Mouse (Mus musculus) layer of hippocampus, postnatal 25 days (tissue): Measurements from ENCODE around the gene Hmg20a. TPM values are rescaled to one million over a fixed set of nuclear protein-coding genes. Genes with fewer than 3 reads are reported as not detected.
A peak's percentile ranks its signal among the peaks of the same experiment; 100 is the strongest.

Experiments
- DNase-seq, 2 experiments: peaks; one replicate each; pipeline ENCODE4 v3.0.0; 2022; ENCODE audit warnings: mixed read lengths in 2 of 2, low spot score in 1 of 2; ENCODE audit errors: extremely low spot score in 1 of 2
- total RNA-seq, 2 experiments: library from RNA; stranded (reverse); gene quantifications; 2 replicates each; pipeline ENCODE4 v1.2.3; 2021

The Hmg20a gene
- total RNA-seq, 2 experiments from 2014 or later = 70.3 to 71.2 TPM

- no peak for DNase-seq
These were observed 76.7 kb downstream of the Hmg20a start for GRCm38 (mm10) chr9:56495088-56495487.

DNA sequence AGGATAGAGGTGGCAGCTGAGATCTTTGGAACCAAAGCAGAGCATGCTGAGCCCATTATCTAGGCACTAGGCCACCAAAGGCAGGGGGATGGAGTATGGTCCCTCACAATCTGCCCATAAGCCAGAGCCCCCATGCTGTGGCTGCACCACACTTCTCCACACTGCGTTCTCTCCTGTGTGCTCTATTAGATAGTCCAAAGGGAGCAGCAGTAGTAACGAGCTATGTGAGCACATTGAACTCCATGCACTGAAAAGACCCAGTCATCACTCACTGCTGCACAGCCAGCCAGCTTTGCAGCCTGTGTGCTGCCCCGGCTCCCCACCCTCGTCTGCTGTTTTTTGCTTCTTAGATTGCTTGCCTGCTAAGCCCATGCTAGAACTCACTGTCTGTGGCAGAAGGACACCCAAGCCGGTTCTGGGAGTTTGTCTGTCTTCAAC, 77.4 kb downstream of the Hmg20a start:
- DNase-seq = no peak

DNA sequence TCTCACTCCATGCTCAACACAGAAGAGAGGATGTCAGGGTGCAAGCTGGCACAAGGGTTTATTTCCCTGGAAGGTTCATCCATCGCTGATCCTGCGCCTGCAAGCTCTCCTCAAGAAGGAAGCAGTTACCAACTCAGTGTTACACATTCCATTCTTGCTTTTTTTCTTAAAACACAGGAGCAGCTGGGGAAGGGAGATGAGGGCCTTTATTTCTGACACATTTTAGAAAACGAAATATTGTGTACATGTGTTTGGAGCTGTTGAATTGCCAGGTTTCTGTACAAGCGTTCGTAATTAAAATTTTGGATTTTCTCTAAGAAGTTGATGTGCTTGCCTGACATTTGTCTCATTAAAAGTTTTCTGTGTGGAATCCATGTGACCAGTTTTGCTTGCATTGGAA, 78.2 kb downstream of the Hmg20a start:
- no peak for DNase-seq

DNA sequence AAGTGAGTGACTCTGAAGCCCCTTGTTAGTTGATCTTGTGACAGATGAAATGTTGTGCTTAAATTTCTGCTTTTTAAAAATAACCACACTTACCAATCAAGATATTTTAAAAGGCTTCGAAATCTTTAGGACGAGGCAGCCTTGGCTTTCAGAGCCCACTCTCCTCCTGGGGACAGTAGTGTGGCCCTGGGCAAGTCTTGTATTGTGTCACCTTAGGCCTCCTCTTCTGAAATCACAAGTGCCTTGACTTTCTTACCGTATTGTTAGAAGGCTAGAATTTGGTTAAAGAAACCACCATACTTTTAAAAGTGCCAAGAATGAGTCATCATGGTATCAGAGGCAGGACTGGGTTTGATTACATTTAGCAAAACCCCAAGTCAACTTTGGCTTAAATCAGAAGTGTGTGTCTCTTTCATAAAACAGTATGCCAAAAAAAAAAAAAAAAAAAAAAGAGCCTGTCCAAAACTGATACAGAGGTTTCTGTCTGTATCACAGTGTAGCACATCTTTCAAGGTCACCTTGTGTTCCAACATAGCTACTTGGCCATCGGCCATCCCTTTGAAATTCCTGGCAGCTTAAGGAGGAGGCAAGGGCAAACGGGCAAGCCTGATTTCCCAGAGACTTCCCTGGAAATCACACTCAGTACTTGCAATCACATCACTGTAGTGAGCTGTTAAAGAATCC, 78.9 kb downstream of the Hmg20a start:
- DNase-seq = no peak

DNA sequence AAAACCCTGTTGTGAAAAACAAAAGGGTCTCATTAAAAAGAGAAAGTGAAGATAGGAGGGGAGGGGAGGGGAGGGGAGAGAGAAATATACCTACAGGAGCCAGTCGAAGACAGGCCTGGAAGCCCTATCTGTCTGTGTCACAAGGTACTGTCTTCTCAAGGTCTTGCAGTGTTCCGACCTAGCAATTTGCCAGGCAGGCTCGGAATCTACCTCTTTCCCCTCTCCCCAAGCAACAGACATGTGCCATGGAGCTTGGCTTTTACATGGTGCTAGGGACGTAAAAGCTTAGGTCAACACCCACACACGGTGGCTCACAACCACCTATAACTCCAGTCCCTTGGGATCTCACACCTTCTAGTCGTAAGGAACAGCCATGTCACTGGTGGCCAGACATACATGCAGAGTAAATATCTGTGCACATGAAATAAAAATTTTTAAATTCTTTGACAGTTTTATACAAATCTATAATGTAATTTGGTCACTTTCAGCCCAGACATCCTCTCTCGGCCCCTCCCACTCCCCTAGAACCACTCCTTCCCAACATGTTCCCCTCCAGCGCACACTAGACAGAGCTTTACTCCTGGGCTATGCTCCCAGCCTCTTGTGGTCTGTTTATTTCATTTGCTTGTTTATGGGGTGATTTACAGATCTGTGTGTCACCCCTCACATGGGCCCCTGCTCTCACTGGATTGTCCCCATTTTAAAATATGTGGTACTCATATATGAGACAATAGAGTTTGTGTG, 81.1 kb downstream of the Hmg20a start:
- DNase-seq = no peak

DNA sequence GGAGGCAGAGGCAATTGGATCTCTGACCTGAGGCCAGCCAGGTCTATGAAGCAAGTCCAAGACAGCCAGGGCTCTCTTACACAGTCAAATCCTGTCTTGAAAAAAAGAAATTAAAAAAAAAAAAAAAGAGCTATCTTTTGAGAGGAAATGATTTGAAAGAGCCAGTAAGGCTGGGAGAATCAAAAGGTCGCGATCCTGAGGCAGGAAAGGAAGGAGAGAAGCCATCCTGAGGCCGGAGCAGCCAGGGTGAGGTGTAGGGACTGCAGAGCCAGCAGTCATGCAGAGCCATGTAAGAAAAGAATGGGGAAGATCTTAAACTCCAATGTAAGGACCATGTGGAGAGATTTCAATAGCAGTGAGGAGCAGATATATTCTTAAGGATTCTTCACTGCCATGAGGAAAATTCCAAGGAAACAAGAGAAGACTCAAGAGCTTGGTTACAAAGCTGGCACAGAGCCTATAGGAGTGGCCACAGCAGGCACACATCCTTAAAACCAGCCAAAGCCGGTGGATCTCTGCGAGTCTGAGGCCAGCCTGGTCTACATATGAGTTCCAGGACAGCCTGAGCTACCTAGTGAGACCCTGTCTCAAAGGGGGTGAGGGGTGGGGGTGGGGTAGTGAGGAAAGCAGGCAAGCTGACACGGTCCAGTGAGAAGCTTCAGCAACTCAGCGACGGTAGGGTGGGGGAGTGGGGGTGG, 82.6 kb downstream of the Hmg20a start:
- no peak for DNase-seq

DNA sequence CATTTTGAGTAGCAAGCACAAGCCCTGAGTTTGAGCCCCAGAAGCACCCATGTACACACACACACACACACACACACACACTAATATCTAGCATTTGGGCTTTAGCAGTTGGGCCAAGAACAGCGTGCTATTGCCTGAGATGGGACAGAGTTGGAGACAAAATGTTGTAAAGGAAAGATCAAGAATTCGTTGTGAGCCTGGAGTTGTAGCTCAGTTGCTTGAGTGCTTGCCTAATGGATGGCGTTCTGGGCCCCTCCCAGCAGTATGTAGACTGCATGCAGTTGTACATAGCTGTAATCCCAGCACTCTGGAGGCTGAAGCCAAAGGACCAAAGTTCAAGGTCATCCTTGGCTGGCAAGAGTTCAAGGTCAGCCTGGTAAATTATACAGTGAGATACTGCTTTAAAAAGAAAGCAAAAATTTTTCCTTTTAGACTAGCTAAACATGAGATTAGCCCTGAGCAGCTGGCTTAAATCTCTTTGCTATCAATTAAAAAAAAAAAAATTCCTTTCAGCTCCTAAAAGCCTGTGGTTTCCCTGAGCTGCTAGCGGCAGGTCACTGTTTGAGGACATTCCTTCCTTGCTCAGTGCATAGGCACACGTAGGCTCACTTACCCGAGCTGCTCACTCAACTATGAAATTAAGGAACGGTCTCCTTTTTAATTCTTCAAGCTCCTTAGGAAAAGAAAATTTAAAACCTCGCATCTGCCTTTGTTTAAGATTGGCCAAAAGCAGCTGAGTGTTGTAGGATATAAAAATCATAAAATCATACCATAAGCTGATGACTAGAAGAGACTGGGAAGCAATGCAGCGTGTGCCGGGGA, 83.5 kb downstream of the Hmg20a start:
- no peak for DNase-seq

GRCm38 (mm10) chr9:56502543-56502971, 84.1 kb downstream of the Hmg20a start:
- DNase-seq = no peak

DNA sequence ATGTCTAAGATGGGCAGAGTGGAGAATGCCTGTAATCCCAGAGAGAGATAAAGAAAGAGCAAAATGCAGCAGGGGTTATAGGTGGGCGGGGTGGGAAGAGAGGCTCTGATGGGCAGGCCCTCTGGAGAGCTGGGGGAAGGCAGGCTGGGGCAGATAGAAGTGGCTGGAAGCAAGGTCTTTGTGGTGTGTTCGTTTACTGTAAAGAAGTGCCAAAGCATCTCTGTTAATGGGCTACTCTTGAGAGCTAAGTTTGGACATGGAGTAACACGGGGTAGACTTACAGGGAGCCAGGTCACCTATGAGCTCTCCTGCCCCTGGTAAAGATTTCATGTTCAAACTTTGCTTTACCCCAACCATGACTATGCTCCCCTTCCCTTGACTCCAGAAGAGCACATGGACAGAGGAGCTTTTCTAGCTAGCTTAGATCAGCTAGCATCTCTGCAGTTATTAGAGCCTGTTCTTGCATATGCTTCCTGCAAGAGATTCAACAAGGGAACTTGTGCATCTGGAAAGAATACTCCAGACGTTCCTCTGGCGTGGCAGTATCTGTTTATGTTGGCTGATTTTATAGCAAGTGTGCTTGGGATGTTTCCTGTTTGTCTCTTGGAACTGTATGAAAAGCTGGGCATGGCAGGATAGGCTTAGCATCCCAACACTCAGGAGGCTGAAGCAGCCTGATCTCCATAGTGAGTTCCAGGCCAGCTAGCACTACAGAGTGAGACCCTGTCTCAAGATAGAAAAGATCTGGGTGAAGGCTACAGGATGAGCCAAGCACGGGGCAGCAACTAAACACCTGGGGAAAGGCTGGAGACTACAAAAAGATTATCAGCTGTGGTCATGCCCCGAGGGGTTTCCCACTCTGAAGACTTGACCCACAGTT, 85.5 kb downstream of the Hmg20a start:
- DNase-seq = no peak

DNA sequence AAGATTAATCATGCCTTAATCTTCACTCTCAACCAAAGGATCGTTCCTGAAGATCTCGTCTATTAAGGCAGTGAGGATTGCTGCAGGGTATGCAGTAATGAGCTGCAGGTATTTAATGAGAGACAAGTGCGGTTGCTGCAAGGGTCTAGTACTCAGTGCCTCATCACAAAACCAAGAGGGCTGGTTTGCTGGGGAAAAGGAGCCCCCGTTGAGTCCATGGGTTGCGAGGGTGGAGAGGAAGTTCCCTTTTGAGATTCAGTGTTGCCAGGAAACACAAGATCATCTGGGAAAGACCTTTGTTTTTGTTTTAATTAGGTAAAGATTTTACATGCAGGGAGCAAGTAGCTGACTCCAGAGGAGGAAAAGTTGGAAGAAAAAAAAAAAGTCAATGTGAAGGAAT, 86.1 kb downstream of the Hmg20a start:
- DNase-seq = no peak

- DNase-seq = no peak
These were observed 86.8 kb downstream of the Hmg20a start for GRCm38 (mm10) chr9:56505083-56505792.

DNA sequence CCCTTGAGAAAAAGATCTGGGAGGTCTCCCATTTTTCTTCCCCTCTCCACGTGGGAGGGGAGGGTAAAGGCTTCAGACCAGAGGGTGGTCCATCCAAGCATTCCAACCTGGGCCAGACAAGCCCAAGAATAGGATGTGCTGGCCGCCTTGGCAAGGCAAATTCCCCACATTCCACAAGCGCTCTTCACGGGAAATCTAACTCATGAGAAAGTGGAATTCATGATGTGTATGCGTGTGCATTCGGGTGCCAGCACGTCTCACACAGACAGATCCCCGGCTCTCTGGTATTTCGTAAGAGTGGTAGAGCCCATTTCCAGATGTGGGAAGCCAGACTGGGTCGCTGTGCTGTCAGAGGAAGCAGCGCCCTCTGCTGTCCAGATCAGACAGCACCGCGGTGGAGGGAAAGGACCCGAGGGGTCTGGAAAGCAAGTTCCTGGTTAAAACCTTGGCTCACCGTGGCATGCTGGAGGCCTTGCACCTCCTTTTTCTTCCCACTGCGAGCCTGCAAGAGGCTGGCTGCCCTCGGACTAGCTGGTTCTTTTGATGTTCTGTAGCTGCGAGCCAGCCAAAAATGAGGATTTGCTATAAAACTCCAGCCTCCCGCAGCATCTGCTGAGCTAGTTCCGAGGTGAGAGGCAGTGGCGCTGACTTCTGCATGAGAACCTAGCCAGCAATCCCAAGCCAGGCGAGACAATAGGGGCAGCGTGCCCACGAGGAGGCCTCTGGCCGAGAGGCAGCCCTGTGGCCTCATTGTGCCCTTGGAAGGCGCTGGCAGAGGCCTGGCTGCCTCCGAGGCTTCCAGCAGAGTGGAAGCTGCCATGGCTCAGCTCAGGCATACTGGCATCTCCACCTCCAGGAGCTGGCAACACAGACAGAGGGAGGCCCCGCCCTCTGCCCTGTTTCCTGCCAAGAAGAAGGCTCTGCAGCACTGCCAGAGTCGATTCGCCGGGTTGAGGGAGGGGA, 87.7 kb downstream of the Hmg20a start:
- DNase-seq = peak; percentile 90 to 94

GRCm38 (mm10) chr9:56506931-56507681, 88.7 kb downstream of the Hmg20a start:
- no peak for DNase-seq

DNA sequence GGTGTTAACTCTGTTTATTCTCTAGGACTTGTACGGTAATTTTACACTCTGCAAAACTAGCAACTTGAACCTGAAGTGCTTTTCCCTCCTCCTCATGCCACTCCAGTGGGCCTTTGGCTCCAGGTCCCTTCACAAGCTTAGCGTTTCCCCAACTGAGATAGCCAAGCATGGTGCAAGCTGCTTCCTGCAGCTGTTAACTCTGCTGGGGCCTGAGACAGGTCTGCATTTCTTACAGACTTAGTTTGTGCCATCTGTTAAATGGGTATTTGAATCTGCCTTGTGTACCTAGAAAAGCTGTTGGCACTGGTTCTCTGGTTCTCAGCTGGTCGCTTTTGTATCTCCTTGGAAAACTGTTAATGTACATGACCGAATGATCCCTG, 89.3 kb downstream of the Hmg20a start:
- no peak for DNase-seq

- DNase-seq = no peak
These were observed 90.5 kb downstream of the Hmg20a start for GRCm38 (mm10) chr9:56508835-56509451.

DNA sequence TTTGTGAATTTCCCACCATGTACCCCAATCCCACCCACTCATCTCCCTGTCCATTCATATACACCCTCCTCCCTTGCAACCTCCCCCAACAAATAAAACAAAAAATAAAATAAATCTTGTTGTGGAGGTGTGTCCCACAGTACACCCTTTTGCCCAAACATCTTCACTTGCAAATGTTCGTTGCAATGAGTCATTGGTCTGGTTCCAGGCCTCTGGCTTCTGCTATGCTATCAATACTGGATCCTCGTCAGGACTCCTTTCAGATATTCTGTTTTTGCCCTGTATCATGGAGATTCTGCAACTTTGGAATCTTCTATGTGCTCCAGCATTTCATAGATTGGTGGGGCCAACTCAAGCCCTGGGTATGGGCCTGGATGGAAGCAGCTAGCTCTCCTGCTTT, 91.9 kb downstream of the Hmg20a start:
- DNase-seq = no peak

DNA sequence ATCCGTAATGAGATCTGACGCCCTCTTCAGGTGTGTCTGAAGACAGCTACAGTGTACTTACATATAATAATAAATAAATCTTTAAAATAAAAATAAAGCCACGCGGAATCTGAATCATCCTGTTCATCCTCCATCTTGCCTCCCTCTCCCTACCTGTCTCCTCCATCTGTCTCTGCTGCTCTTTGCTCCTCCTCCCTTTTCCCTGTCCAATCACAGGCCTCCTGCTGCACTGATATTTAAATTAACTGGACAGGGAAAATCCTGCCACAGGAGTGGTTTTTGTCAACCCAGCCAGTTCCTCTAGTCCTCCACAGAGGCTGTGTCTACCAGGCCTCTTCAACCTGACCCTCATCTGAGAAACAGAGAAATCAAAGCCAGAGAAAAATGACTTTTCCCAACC, 94.1 kb downstream of the Hmg20a start:
- no peak for DNase-seq
